Mouse (Mus musculus) embryonic facial prominence, embryonic 15.5 days (tissue): Measurements from ENCODE around the gene Senp7. TPM values are rescaled to one million over a fixed set of nuclear protein-coding genes. Genes with fewer than 3 reads are reported as not detected.

Experiments used
- ATAC-seq: fragments of 200-750 bp; cut with Nextera tagmentation; 2 replicates; pipeline ENCODE4 v1.8.0; 2017; ENCODE audit warnings: low read depth, moderate TSS enrichment; ENCODE audit not compliant: insufficient number of reproducible peaks, low FRiP score, low TSS enrichment
- H3K27ac ChIP-seq: fragments of 300-500 bp; sonication (generic); replicated peaks from 2 replicates; pipeline ENCODE4 v1.5.1; 2015; ENCODE audit warnings: mild to moderate bottlenecking, inconsistent platforms
- H3K27me3 ChIP-seq: fragments of 300-500 bp; sonication (generic); 2 replicates; pipeline ENCODE4 v1.6.1; 2015; ENCODE audit warnings: inconsistent platforms
- H3K36me3 ChIP-seq: fragments of 300-500 bp; sonication (generic); 2 replicates; pipeline ENCODE4 v1.6.1; 2015; ENCODE audit warnings: mild to moderate bottlenecking, inconsistent platforms
- H3K4me1 ChIP-seq: fragments of 300-500 bp; sonication (generic); 2 replicates; pipeline ENCODE4 v1.6.1; 2015; ENCODE audit warnings: inconsistent platforms
- H3K4me2 ChIP-seq: fragments of 300-500 bp; sonication (generic); replicated peaks from 2 replicates; pipeline ENCODE4 v1.6.1; 2015; ENCODE audit warnings: mild to moderate bottlenecking, inconsistent platforms
- H3K4me3 ChIP-seq: fragments of 300-500 bp; sonication (generic); replicated peaks from 2 replicates; pipeline ENCODE4 v1.5.1; 2015; ENCODE audit warnings: mild to moderate bottlenecking, inconsistent platforms
- H3K9ac ChIP-seq: fragments of 300-500 bp; sonication (generic); 2 replicates; pipeline ENCODE4 v1.6.1; 2015; ENCODE audit warnings: inconsistent platforms
- H3K9me3 ChIP-seq: fragments of 300-500 bp; sonication (generic); replicated peaks from 2 replicates; pipeline ENCODE4 v1.6.1; 2016; ENCODE audit warnings: inconsistent platforms
- WGBS: fragments of 180-500 bp; shearing (Covaris S2); methylation state at CpG from one replicate; pipeline ENCODE4 v1.1.7; 2015; 5-methylcytosine and 5-hydroxymethylcytosine counted together
- polyA plus RNA-seq: library from polyadenylated mRNA; unstranded; fragments of >200 nt; fragmentation: Nextera tagmentation; extraction: Ambion mirVana; gene quantifications from 2 replicates; pipeline ENCODE4 v1.2.1, GENCODE M21; 2015

The Senp7 gene
- polyA plus RNA-seq, 1 experiment from 2014 or later = 33.1 TPM

GRCm38 (mm10) chr16:56144876-56145555, 96.9 kb downstream of the Senp7 start:
- Histone ChIP-seq H3K4me1 (no peaks in the 10 kb centered on the region), H3K4me2 (no peak overlapping the region), H3K9me3 (no peaks in the 10 kb centered on the region), H3K27ac (no peak overlapping the region), H3K9ac (no peak overlapping the region), H3K36me3 (no peaks in the 10 kb centered on the region; the same call in 1 of the 2 replicates), H3K4me3 (no peak overlapping the region), H3K27me3 (no peaks in the 10 kb centered on the region)
- 96% methylated on average over 17 of the region's 17 CpGs for WGBS
- no peak for ATAC-seq

GRCm38 (mm10) chr16:56147679-56148078, 99.5 kb downstream of the Senp7 start:
- Histone ChIP-seq H3K4me1 (no peaks in the 10 kb centered on the region), H3K4me3 (no peak overlapping the region), H3K4me2 (no peak overlapping the region), H3K27me3 (no peaks in the 10 kb centered on the region), H3K9ac (no peak overlapping the region), H3K9me3 (no peaks in the 10 kb centered on the region), H3K36me3 (no peaks in the 10 kb centered on the region), H3K27ac (no peak overlapping the region)
- ATAC-seq = no peak
- 43% methylated on average over 2 of the region's 2 CpGs for WGBS

GRCm38 (mm10) chr16:56163466-56163865, 115.3 kb downstream of the Senp7 start:
- Histone ChIP-seq H3K36me3 (peaks cover 14% of the 10 kb centered on the region; the same call in 1 of the 2 replicates), H3K9me3 (no peaks in the 10 kb centered on the region), H3K27ac (no peak overlapping the region), H3K4me1 (no peaks in the 10 kb centered on the region), H3K4me2 (no peak overlapping the region), H3K4me3 (no peak overlapping the region), H3K9ac (no peak overlapping the region), H3K27me3 (no peaks in the 10 kb centered on the region)
- no peak for ATAC-seq
- WGBS = 89% methylated on average over 7 of the region's 7 CpGs

GRCm38 (mm10) chr16:56170247-56170646, 122.1 kb downstream of the Senp7 start:
- H3K4me3 ChIP-seq = no peak overlapping the region
- H3K27me3 ChIP-seq = no peaks in the 10 kb centered on the region
- no peak overlapping the region for H3K27ac ChIP-seq
- H3K36me3 ChIP-seq = peaks cover 23% of the 10 kb centered on the region; the same call in 1 of the 2 replicates
- ATAC-seq = no peak
- H3K9me3 ChIP-seq = no peaks in the 10 kb centered on the region
- H3K4me2 ChIP-seq = no peak overlapping the region
- no peaks in the 10 kb centered on the region for H3K4me1 ChIP-seq
- H3K9ac ChIP-seq = no peak overlapping the region

GRCm38 (mm10) chr16:56175867-56176581, 127.9 kb downstream of the Senp7 start:
- Histone ChIP-seq H3K4me2 (no peak overlapping the region), H3K9me3 (no peaks in the 10 kb centered on the region), H3K4me1 (no peaks in the 10 kb centered on the region), H3K27me3 (no peaks in the 10 kb centered on the region), H3K4me3 (no peak overlapping the region), H3K9ac (no peak overlapping the region), H3K27ac (no peak overlapping the region), H3K36me3 (peaks cover 27% of the 10 kb centered on the region; the same call in 1 of the 2 replicates)
- WGBS = 63% methylated on average over 8 of the region's 8 CpGs
- ATAC-seq = no peak

- Histone ChIP-seq H3K9me3 (no peaks in the 10 kb centered on the region), H3K4me2 (no peak overlapping the region), H3K9ac (no peak overlapping the region), H3K27ac (no peak overlapping the region), H3K27me3 (no peaks in the 10 kb centered on the region), H3K4me1 (no peaks in the 10 kb centered on the region), H3K4me3 (no peak overlapping the region), H3K36me3 (peaks cover 35% of the 10 kb centered on the region)
- 67% methylated on average over 4 of the region's 4 CpGs for WGBS
- ATAC-seq = no peak
These were observed 138.7 kb downstream of the Senp7 start for GRCm38 (mm10) chr16:56186863-56187262.

- no peak overlapping the region for H3K4me3 ChIP-seq
- no peaks in the 10 kb centered on the region for H3K9me3 ChIP-seq
- WGBS = 81% methylated on average over 9 of the region's 9 CpGs
- ATAC-seq = no peak
- no peak overlapping the region for H3K4me2 ChIP-seq
- peaks cover 26% of the 10 kb centered on the region for H3K36me3 ChIP-seq
- no peaks in the 10 kb centered on the region for H3K4me1 ChIP-seq
- no peak overlapping the region for H3K27ac ChIP-seq
- no peak overlapping the region for H3K9ac ChIP-seq
- no peaks in the 10 kb centered on the region for H3K27me3 ChIP-seq
These were observed 140.1 kb downstream of the Senp7 start for GRCm38 (mm10) chr16:56188198-56188597.

GRCm38 (mm10) chr16:56204051-56204450, 155.9 kb downstream of the Senp7 start, which contains the start of gene Impg2:
TSS of gene Impg2 (plus strand) at chr16:56204313.
- 37% methylated on average over 6 of the region's 6 CpGs for WGBS
- Histone ChIP-seq H3K36me3 (no peaks in the 10 kb centered on the region), H3K9ac (no peak within 1 kb of the TSS), H3K4me3 (no peak within 1 kb of the TSS), H3K4me1 (no peaks in the 10 kb centered on the region), H3K27ac (no peak within 1 kb of the TSS), H3K9me3 (no peaks in the 10 kb centered on the region), H3K4me2 (no peak within 1 kb of the TSS), H3K27me3 (no peaks in the 10 kb centered on the region)
- ATAC-seq = no peak

GRCm38 (mm10) chr16:56212740-56213139, 164.6 kb downstream of the Senp7 start:
- H3K27me3 ChIP-seq = no peaks in the 10 kb centered on the region
- H3K9ac ChIP-seq = no peak overlapping the region
- H3K4me2 ChIP-seq = no peak overlapping the region
- no peak for ATAC-seq
- no peak overlapping the region for H3K4me3 ChIP-seq
- no peaks in the 10 kb centered on the region for H3K9me3 ChIP-seq
- no peaks in the 10 kb centered on the region for H3K36me3 ChIP-seq
- H3K27ac ChIP-seq = no peak overlapping the region
- H3K4me1 ChIP-seq = no peaks in the 10 kb centered on the region
- 70% methylated on average over 3 of the region's 3 CpGs for WGBS

GRCm38 (mm10) chr16:56227686-56228085, 179.5 kb downstream of the Senp7 start:
- no peak for ATAC-seq
- Histone ChIP-seq H3K9me3 (0 out of 2 replicates have a peak, but pooled peaks cover 4% of the 10 kb centered on the region), H3K36me3 (no peaks in the 10 kb centered on the region), H3K27me3 (no peaks in the 10 kb centered on the region), H3K27ac (no peak overlapping the region), H3K9ac (no peak overlapping the region), H3K4me1 (no peaks in the 10 kb centered on the region), H3K4me2 (no peak overlapping the region), H3K4me3 (no peak overlapping the region)

GRCm38 (mm10) chr16:56229455-56229854, 181.3 kb downstream of the Senp7 start:
- ATAC-seq = no peak
- no peak overlapping the region for H3K9ac ChIP-seq
- no peak overlapping the region for H3K4me3 ChIP-seq
- H3K27me3 ChIP-seq = no peaks in the 10 kb centered on the region
- 52% methylated on average over 2 of the region's 2 CpGs for WGBS
- 0 out of 2 replicates have a peak, but pooled peaks cover 4% of the 10 kb centered on the region for H3K9me3 ChIP-seq
- H3K36me3 ChIP-seq = no peaks in the 10 kb centered on the region
- no peak overlapping the region for H3K27ac ChIP-seq
- H3K4me1 ChIP-seq = no peaks in the 10 kb centered on the region
- no peak overlapping the region for H3K4me2 ChIP-seq
